Mouse (Mus musculus) midbrain, embryonic 14.5 days (tissue): ENCODE measurements around the gene Nipal1. TPM values are rescaled to one million over a fixed set of nuclear protein-coding genes. Genes with fewer than 3 reads are reported as not detected.

ENCODE experiments used
- ATAC-seq: fragments of 200-750 bp; cut with Nextera tagmentation; 2 replicates; pipeline ENCODE4 v1.8.0; 2017; ENCODE audit warnings: moderate number of reproducible peaks, moderate library complexity; ENCODE audit not compliant: low FRiP score, low TSS enrichment
- DNase-seq: peaks from one replicate; pipeline ENCODE4 v3.0.0-alpha.2; 2015
- H3K27ac ChIP-seq: fragments of 300-500 bp; sonication (generic); replicated peaks from 2 replicates; pipeline ENCODE4 v1.5.1; 2014; ENCODE audit warnings: mild to moderate bottlenecking, low read depth, low read length, moderate library complexity
- H3K27me3 ChIP-seq: fragments of 300-500 bp; sonication (generic); 2 replicates; pipeline ENCODE4 v1.6.1; 2014; ENCODE audit warnings: low read length, control low read depth, mixed read lengths; ENCODE audit not compliant: control insufficient read depth, insufficient read depth
- H3K36me3 ChIP-seq: fragments of 300-500 bp; sonication (generic); 2 replicates; pipeline ENCODE4 v1.6.1; 2014; ENCODE audit warnings: low read length, control low read depth; ENCODE audit not compliant: control insufficient read depth, insufficient read depth
- H3K4me1 ChIP-seq: fragments of 300-500 bp; sonication (generic); 2 replicates; pipeline ENCODE4 v1.6.1; 2014; ENCODE audit warnings: mild to moderate bottlenecking, antibody characterized with exemption, low read length, control low read depth; ENCODE audit not compliant: control insufficient read depth, insufficient read depth
- H3K4me2 ChIP-seq: fragments of 300-500 bp; sonication (generic); 2 replicates; pipeline ENCODE4 v1.6.1; 2014; ENCODE audit warnings: mild to moderate bottlenecking, low read length, moderate library complexity
- H3K4me3 ChIP-seq: fragments of 300-500 bp; sonication (generic); replicated peaks from 2 replicates; pipeline ENCODE4 v1.5.1; 2014; ENCODE audit warnings: low read depth, low read length
- H3K9ac ChIP-seq: fragments of 300-500 bp; sonication (generic); replicated peaks from 2 replicates; pipeline ENCODE4 v1.6.1; 2014; ENCODE audit warnings: mild to moderate bottlenecking, low read length, moderate library complexity
- H3K9me3 ChIP-seq: fragments of 300-500 bp; sonication (generic); 2 replicates; pipeline ENCODE4 v1.6.1; 2016; ENCODE audit warnings: low read length, control low read depth, mixed read lengths; ENCODE audit not compliant: control insufficient read depth
- WGBS: fragments of 180-500 bp; shearing (Covaris S2); extraction: QIAGEN DNeasy Blood & Tissue Kit; methylation state at CpG from one replicate; pipeline ENCODE4 v1.1.7; 2014; 5-methylcytosine and 5-hydroxymethylcytosine counted together
- polyA plus RNA-seq: library from polyadenylated mRNA; unstranded; fragments of >200 nt; fragmentation: Nextera tagmentation; extraction: Ambion mirVana; gene quantifications from 2 replicates; pipeline ENCODE4 v1.2.1, GENCODE M21; 2014

Nipal1 gene
- polyA plus RNA-seq, 1 experiment from 2014 or later: 1.6 TPM

- Histone ChIP-seq H3K36me3 (no peaks in the 10 kb centered on the region), H3K9ac (no peak overlapping the region), H3K9me3 (no peaks in the 10 kb centered on the region), H3K4me1 (no peaks in the 10 kb centered on the region), H3K4me2 (no peak overlapping the region), H3K27me3 (no peaks in the 10 kb centered on the region), H3K4me3 (no peak overlapping the region), H3K27ac (no peak overlapping the region)
- 80% methylated on average over 7 of the region's 7 CpGs for WGBS
- DNase-seq: no peak
- ATAC-seq: no peak
These were observed 8.7 kb downstream of the Nipal1 start for GRCm38 (mm10) chr5:72656270-72656791.

GRCm38 (mm10) chr5:72658375-72658774, 10.8 kb downstream of the Nipal1 start:
- no peak overlapping the region for H3K9ac ChIP-seq
- H3K36me3 ChIP-seq: no peaks in the 10 kb centered on the region
- no peak overlapping the region for H3K27ac ChIP-seq
- DNase-seq: no peak
- ATAC-seq: no peak
- no peaks in the 10 kb centered on the region for H3K4me1 ChIP-seq
- WGBS: 91% methylated on average over 13 of the region's 13 CpGs
- no peaks in the 10 kb centered on the region for H3K27me3 ChIP-seq
- no peaks in the 10 kb centered on the region for H3K9me3 ChIP-seq
- no peak overlapping the region for H3K4me3 ChIP-seq
- no peak overlapping the region for H3K4me2 ChIP-seq

- no peaks in the 10 kb centered on the region for H3K36me3 ChIP-seq
- DNase-seq: no peak
- no peaks in the 10 kb centered on the region for H3K27me3 ChIP-seq
- WGBS: 89% methylated on average over 6 of the region's 6 CpGs
- no peak overlapping the region for H3K4me3 ChIP-seq
- H3K9me3 ChIP-seq: no peaks in the 10 kb centered on the region
- H3K27ac ChIP-seq: no peak overlapping the region
- no peak overlapping the region for H3K9ac ChIP-seq
- no peaks in the 10 kb centered on the region for H3K4me1 ChIP-seq
- no peak for ATAC-seq
- no peak overlapping the region for H3K4me2 ChIP-seq
These were observed 13.6 kb downstream of the Nipal1 start for GRCm38 (mm10) chr5:72661051-72661781.

GRCm38 (mm10) chr5:72664126-72664525, 16.5 kb downstream of the Nipal1 start:
- no peaks in the 10 kb centered on the region for H3K36me3 ChIP-seq
- H3K9me3 ChIP-seq: no peaks in the 10 kb centered on the region
- no peak overlapping the region for H3K27ac ChIP-seq
- 83% methylated on average over 5 of the region's 5 CpGs for WGBS
- H3K4me3 ChIP-seq: no peak overlapping the region
- ATAC-seq: no peak
- no peaks in the 10 kb centered on the region for H3K4me1 ChIP-seq
- DNase-seq: no peak
- H3K9ac ChIP-seq: no peak overlapping the region
- no peak overlapping the region for H3K4me2 ChIP-seq
- H3K27me3 ChIP-seq: no peaks in the 10 kb centered on the region

GRCm38 (mm10) chr5:72664854-72665253, 17.3 kb downstream of the Nipal1 start:
- H3K4me1 ChIP-seq: no peaks in the 10 kb centered on the region
- no peak for DNase-seq
- WGBS: 57% methylated on average over 3 of the region's 3 CpGs
- ATAC-seq: no peak
- no peak overlapping the region for H3K4me2 ChIP-seq
- H3K27me3 ChIP-seq: no peaks in the 10 kb centered on the region
- H3K4me3 ChIP-seq: no peak overlapping the region
- H3K9me3 ChIP-seq: no peaks in the 10 kb centered on the region
- H3K9ac ChIP-seq: no peak overlapping the region
- H3K36me3 ChIP-seq: no peaks in the 10 kb centered on the region
- no peak overlapping the region for H3K27ac ChIP-seq

- Histone ChIP-seq H3K36me3 (no peaks in the 10 kb centered on the region), H3K27me3 (no peaks in the 10 kb centered on the region), H3K4me3 (no peak overlapping the region), H3K4me2 (no peak overlapping the region), H3K9ac (no peak overlapping the region), H3K4me1 (no peaks in the 10 kb centered on the region), H3K27ac (no peak overlapping the region), H3K9me3 (no peaks in the 10 kb centered on the region)
- 22% methylated on average over 5 of the region's 5 CpGs for WGBS
- ATAC-seq: no peak
- DNase-seq: peak; percentile 65
These were observed 17.7 kb downstream of the Nipal1 start for GRCm38 (mm10) chr5:72665281-72665680.

GRCm38 (mm10) chr5:72666428-72666827, 18.8 kb downstream of the Nipal1 start:
- ATAC-seq: 0 out of 2 replicates have a peak, but pooled peaks have one; percentile 29
- H3K27ac ChIP-seq: no peak overlapping the region
- H3K9ac ChIP-seq: no peak overlapping the region
- H3K4me3 ChIP-seq: no peak overlapping the region
- H3K9me3 ChIP-seq: no peaks in the 10 kb centered on the region
- H3K36me3 ChIP-seq: no peaks in the 10 kb centered on the region
- DNase-seq: peak; percentile 56
- H3K27me3 ChIP-seq: no peaks in the 10 kb centered on the region
- H3K4me1 ChIP-seq: 0 out of 2 replicates have a peak, but pooled peaks cover 2% of the 10 kb centered on the region
- no peak overlapping the region for H3K4me2 ChIP-seq
- WGBS: 58% methylated on average over 7 of the region's 7 CpGs

GRCm38 (mm10) chr5:72668351-72668750, 20.8 kb downstream of the Nipal1 start:
- Histone ChIP-seq H3K9me3 (no peaks in the 10 kb centered on the region), H3K9ac (no peak overlapping the region), H3K36me3 (no peaks in the 10 kb centered on the region), H3K4me2 (no peak overlapping the region), H3K4me3 (no peak overlapping the region), H3K27me3 (no peaks in the 10 kb centered on the region), H3K27ac (no peak overlapping the region), H3K4me1 (0 out of 2 replicates have a peak, but pooled peaks cover 2% of the 10 kb centered on the region)
- DNase-seq: no peak
- no peak for ATAC-seq
- 89% methylated on average over 9 of the region's 9 CpGs for WGBS
